Mouse (Mus musculus): ENCODE results near the gene Gm17018. TPM values are rescaled to one million over a fixed set of nuclear protein-coding genes. Genes with fewer than 3 reads are reported as not detected.

Gene Gm17018
- total and polyA plus RNA-seq, 3 experiments = 6.1 to 22.4 (median 22.1) TPM

DNA sequence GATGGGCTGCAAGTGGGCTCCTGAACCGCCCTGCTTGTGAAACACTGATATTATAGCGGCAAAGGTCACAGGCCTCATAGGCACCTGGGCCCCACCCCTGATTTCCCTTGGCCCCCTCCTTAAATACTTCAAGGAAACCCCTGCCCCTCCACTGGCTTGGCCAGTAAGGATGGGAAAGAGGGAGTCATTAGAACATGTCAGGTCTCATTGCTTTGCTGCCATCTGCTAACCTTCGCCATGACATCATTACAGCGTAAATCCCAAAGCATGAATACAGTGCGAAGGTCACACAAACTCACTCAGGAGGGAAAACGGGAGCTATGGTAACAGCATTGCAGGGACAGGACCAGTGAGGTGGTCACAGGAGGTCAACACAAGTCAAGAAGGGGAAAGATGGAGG lies 36.0 kb downstream of the Gm17018 start:
- no peak for DNase-seq
- peaks cover under 1% of the 10 kb centered on the region; the same call in 1 of the 2 replicates for H3K36me3 ChIP-seq (ENCODE audit: control insufficient read depth, insufficient read depth, low read length)
- H3K4me1 ChIP-seq (ENCODE audit: control insufficient read depth, insufficient read depth, low read length) = peaks cover 2% of the 10 kb centered on the region
- no peak overlapping the region for H3K27ac ChIP-seq
- WGBS = 95% methylated on average over 6 of the region's 6 CpGs
- H3K9ac ChIP-seq (ENCODE audit: low read depth, low read length) = no peak overlapping the region
- intact Hi-C loops (cut with DNase I) = no loop called here
- TF ChIP-seq POLR2A (IDR thresholded peaks at IDR 0.05; ENCODE audit: insufficient read depth, low read depth, low read length) (no peak), EP300 (IDR thresholded peaks at IDR 0.05; ENCODE audit: insufficient read depth, low read depth, low read length) (no peak), CTCF (IDR thresholded peaks at IDR 0.05) (no peak)
- H3K27me3 ChIP-seq (ENCODE audit: control insufficient read depth, insufficient read depth, low read length) = no peaks in the 10 kb centered on the region
- no peak overlapping the region for H3K4me3 ChIP-seq
- no peaks in the 10 kb centered on the region for H3K79me2 ChIP-seq (replicated peaks; ENCODE audit: control insufficient read depth, insufficient read depth, low read length)

DNA sequence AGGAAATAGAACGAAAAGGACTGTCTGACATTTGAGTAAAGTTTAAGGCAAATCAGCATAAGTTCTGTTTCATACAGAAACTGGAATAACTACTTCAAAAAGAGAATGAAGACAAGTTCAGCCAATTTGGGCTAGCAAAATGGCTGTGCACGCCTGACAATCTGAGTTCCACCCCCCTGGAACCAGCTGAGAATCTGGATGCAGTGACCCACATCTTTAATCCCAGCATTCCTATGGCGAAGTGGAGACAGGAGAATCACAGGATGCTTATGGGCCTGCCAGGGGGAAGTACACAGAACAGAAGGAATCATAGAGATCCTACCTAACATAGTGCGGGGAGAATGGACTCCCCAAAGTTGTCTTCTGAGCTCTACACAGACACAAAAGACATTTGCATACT lies 36.7 kb downstream of the Gm17018 start:
- Histone ChIP-seq H3K27ac (no peak overlapping the region), H3K9ac (ENCODE audit: low read depth, low read length) (no peak overlapping the region), H3K27me3 (ENCODE audit: control insufficient read depth, insufficient read depth, low read length) (no peaks in the 10 kb centered on the region), H3K36me3 (ENCODE audit: control insufficient read depth, insufficient read depth, low read length) (no peaks in the 10 kb centered on the region), H3K4me3 (no peak overlapping the region), H3K79me2 (replicated peaks; ENCODE audit: control insufficient read depth, insufficient read depth, low read length) (no peaks in the 10 kb centered on the region), H3K4me1 (ENCODE audit: control insufficient read depth, insufficient read depth, low read length) (no peaks in the 10 kb centered on the region)
- 94% methylated on average over 4 of the region's 4 CpGs for WGBS
- no peak for TF ChIP-seq POLR2A (IDR thresholded peaks at IDR 0.05; ENCODE audit: insufficient read depth, low read depth, low read length)
- no peak for TF ChIP-seq CTCF (IDR thresholded peaks at IDR 0.05)
- TF ChIP-seq EP300 (IDR thresholded peaks at IDR 0.05; ENCODE audit: insufficient read depth, low read depth, low read length) = no peak
- DNase-seq = no peak
- intact Hi-C loops (cut with DNase I) = no loop called here

DNA sequence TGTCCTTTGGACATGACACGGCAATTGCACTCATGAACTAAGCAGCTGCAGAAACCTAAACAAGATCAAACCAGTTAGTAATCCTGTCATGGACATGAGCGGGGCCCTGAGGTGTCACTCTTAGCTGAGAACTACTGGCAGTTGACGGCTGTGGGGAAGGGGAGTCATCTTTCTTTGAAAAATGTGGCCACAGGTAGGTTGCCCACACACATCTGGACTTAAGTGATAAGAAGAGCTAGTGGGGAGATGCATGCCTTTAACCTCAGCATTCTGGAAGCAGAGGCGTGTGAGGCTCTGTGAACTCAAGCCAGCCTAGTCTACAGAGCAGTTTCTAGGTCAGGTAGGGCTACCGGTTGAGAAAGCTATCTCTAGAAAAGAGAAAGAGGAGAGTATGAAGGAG lies 42.2 kb downstream of the Gm17018 start:
- H3K79me2 ChIP-seq (replicated peaks; ENCODE audit: control insufficient read depth, insufficient read depth, low read length) = no peaks in the 10 kb centered on the region
- WGBS = 91% methylated on average over 5 of the region's 5 CpGs

DNA sequence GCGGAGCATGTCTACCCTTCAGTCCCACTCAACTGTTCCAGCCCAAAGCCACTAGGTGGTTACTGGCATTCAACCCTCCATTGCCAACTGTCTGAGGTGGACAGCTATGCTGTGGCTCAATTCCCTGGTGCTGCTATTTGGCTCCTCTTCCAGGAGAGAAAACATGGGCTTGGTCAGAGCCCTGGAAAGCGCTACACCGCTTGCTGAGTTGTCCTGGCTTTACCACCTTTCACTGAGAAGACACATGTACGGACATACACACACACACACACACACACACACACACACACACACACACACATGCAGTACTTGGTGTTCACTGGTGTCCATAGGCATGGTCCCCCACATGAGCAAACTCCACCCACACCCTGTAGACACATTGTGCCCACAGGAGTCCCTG lies 46.3 kb downstream of the Gm17018 start:
- WGBS = 97% methylated on average over 4 of the region's 4 CpGs
- no peaks in the 10 kb centered on the region for H3K27me3 ChIP-seq (ENCODE audit: control insufficient read depth, insufficient read depth, low read length)
- no peaks in the 10 kb centered on the region for H3K79me2 ChIP-seq (replicated peaks; ENCODE audit: control insufficient read depth, insufficient read depth, low read length)
- H3K4me3 ChIP-seq = no peak overlapping the region
- intact Hi-C loops (cut with DNase I) = no loop called here
- no peak for DNase-seq
- no peaks in the 10 kb centered on the region for H3K36me3 ChIP-seq (ENCODE audit: control insufficient read depth, insufficient read depth, low read length)
- no peak overlapping the region for H3K9ac ChIP-seq (ENCODE audit: low read depth, low read length)
- no peak for TF ChIP-seq POLR2A (IDR thresholded peaks at IDR 0.05; ENCODE audit: insufficient read depth, low read depth, low read length)
- no peak for TF ChIP-seq EP300 (IDR thresholded peaks at IDR 0.05; ENCODE audit: insufficient read depth, low read depth, low read length)
- no peak for TF ChIP-seq CTCF (IDR thresholded peaks at IDR 0.05)
- H3K27ac ChIP-seq = no peak overlapping the region
- H3K4me1 ChIP-seq (ENCODE audit: control insufficient read depth, insufficient read depth, low read length) = no peaks in the 10 kb centered on the region

More for the DNA sequence above, 42.2 kb downstream of the Gm17018 start:
- Histone ChIP-seq H3K9ac (ENCODE audit: low read depth, low read length) (no peak overlapping the region), H3K4me3 (no peak overlapping the region), H3K36me3 (ENCODE audit: control insufficient read depth, insufficient read depth, low read length) (no peaks in the 10 kb centered on the region), H3K27ac (no peak overlapping the region), H3K4me1 (ENCODE audit: control insufficient read depth, insufficient read depth, low read length) (no peaks in the 10 kb centered on the region), H3K27me3 (ENCODE audit: control insufficient read depth, insufficient read depth, low read length) (no peaks in the 10 kb centered on the region)
- intact Hi-C loops (cut with DNase I) = no loop called here
- TF ChIP-seq POLR2A (IDR thresholded peaks at IDR 0.05; ENCODE audit: insufficient read depth, low read depth, low read length) = no peak
- TF ChIP-seq EP300 (IDR thresholded peaks at IDR 0.05; ENCODE audit: insufficient read depth, low read depth, low read length) = no peak
- no peak for TF ChIP-seq CTCF (IDR thresholded peaks at IDR 0.05)
- DNase-seq = no peak

DNA sequence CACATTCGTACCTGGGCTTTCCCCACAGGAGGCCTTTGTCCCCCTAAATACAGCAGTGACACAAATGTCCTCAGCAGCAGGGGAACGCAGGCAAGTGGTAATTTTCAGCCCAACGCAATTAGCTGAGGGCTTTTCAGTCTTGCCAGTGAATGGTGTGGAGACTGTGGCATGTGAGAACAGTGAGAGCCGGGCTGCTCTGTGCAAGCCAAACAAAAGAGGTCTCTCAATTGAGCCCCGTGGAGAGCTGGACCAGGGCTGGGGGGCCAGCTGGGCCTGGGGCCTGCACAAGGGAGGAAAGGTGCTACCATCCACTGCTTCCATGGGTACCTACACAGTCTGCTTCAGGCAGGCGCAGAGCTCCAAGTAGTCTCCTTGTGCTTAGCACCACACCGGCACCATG lies 47.1 kb downstream of the Gm17018 start:
- no peaks in the 10 kb centered on the region for H3K79me2 ChIP-seq (replicated peaks; ENCODE audit: control insufficient read depth, insufficient read depth, low read length)
- H3K27ac ChIP-seq = no peak overlapping the region
- TF ChIP-seq CTCF (IDR thresholded peaks at IDR 0.05) (no peak), EP300 (IDR thresholded peaks at IDR 0.05; ENCODE audit: insufficient read depth, low read depth, low read length) (no peak), POLR2A (IDR thresholded peaks at IDR 0.05; ENCODE audit: insufficient read depth, low read depth, low read length) (no peak)
- intact Hi-C loops (cut with DNase I) = no loop called here
- 81% methylated on average over 7 of the region's 7 CpGs for WGBS
- H3K27me3 ChIP-seq (ENCODE audit: control insufficient read depth, insufficient read depth, low read length) = no peaks in the 10 kb centered on the region
- H3K9ac ChIP-seq (ENCODE audit: low read depth, low read length) = no peak overlapping the region
- no peak overlapping the region for H3K4me3 ChIP-seq
- H3K4me1 ChIP-seq (ENCODE audit: control insufficient read depth, insufficient read depth, low read length) = no peaks in the 10 kb centered on the region
- no peaks in the 10 kb centered on the region for H3K36me3 ChIP-seq (ENCODE audit: control insufficient read depth, insufficient read depth, low read length)
- DNase-seq = no peak

DNA sequence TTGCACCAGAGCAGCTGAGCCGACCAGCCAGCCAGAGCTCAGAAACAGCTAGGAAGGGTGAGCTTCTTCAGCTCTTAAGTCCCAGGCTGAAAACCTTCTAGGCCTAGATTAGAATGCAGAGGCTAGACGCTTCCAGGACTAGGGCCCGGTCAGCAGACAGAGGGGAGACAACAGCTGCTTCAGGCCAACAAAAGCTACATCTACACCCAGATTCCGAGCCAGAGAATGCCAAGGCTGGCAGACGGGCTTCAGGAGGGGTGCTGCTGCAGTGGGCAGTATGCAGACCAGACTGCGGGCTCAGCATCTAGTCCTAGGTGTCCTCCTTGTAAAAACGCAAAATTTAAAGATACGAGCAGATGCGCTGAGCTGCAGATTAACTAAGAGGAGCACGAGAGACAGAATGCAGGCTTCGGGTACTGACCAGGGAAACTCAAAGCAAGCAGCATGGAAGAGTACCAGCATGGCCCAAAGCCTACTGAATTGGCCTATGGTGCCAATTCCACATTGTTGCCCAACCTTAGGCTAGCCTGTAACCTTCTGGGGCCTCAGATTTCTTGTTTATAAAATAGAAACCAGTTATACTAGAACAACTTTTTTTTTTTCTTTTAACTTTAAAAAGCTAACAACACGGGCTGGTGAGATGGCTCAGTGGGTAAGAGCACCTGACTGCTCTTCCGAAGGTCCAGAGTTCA lies 48.4 kb downstream of the Gm17018 start:
- intact Hi-C loops (cut with DNase I) = no loop called here
- Histone ChIP-seq H3K27me3 (ENCODE audit: control insufficient read depth, insufficient read depth, low read length) (no peaks in the 10 kb centered on the region), H3K4me3 (no peak overlapping the region), H3K27ac (no peak overlapping the region), H3K4me1 (ENCODE audit: control insufficient read depth, insufficient read depth, low read length) (no peaks in the 10 kb centered on the region), H3K79me2 (replicated peaks; ENCODE audit: control insufficient read depth, insufficient read depth, low read length) (no peaks in the 10 kb centered on the region), H3K36me3 (ENCODE audit: control insufficient read depth, insufficient read depth, low read length) (no peaks in the 10 kb centered on the region), H3K9ac (ENCODE audit: low read depth, low read length) (no peak overlapping the region)
- TF ChIP-seq CTCF (IDR thresholded peaks at IDR 0.05) = no peak
- TF ChIP-seq POLR2A (IDR thresholded peaks at IDR 0.05; ENCODE audit: insufficient read depth, low read depth, low read length) = no peak
- no peak for TF ChIP-seq EP300 (IDR thresholded peaks at IDR 0.05; ENCODE audit: insufficient read depth, low read depth, low read length)
- 91% methylated on average over 13 of the region's 13 CpGs for WGBS
- DNase-seq = no peak

All from heart, adult 2 months (tissue).